Mouse (Mus musculus) lung, embryonic 15.5 days (tissue): ENCODE results near the gene Srd5a1. TPM values are rescaled to one million over a fixed set of nuclear protein-coding genes. Genes with fewer than 3 reads are reported as not detected.
"Not testable (repeated sequence)": the region's sequence is repeated elsewhere in the genome, so short reads cannot be mapped to it uniquely, and the experiment has no call there.

ENCODE experiments used
- ATAC-seq: fragments of 200-750 bp; cut with Nextera tagmentation; 2 replicates; pipeline ENCODE4 v1.8.0; 2017; ENCODE audit warnings: moderate number of reproducible peaks, borderline replicate concordance; ENCODE audit not compliant: low FRiP score, low TSS enrichment; ENCODE audit errors: extremely low read depth
- H3K27ac ChIP-seq: fragments of 300-500 bp; sonication (generic); 2 replicates; pipeline ENCODE4 v1.5.1; 2015; ENCODE audit warnings: moderate library complexity, mild to moderate bottlenecking, inconsistent platforms
- H3K27me3 ChIP-seq: fragments of 300-500 bp; sonication (generic); 2 replicates; pipeline ENCODE4 v1.6.1; 2015; ENCODE audit warnings: inconsistent platforms
- H3K36me3 ChIP-seq: fragments of 300-500 bp; sonication (generic); 2 replicates; pipeline ENCODE4 v1.6.1; 2015; ENCODE audit warnings: inconsistent platforms
- H3K4me1 ChIP-seq: fragments of 300-500 bp; sonication (generic); 2 replicates; pipeline ENCODE4 v1.6.1; 2015; ENCODE audit warnings: inconsistent platforms
- H3K4me2 ChIP-seq: fragments of 300-500 bp; sonication (generic); 2 replicates; pipeline ENCODE4 v1.6.1; 2015; ENCODE audit warnings: inconsistent platforms, mild to moderate bottlenecking, moderate library complexity
- H3K4me3 ChIP-seq: fragments of 300-500 bp; sonication (generic); 2 replicates; pipeline ENCODE4 v1.5.1; 2015; ENCODE audit warnings: mild to moderate bottlenecking, inconsistent platforms
- H3K9ac ChIP-seq: fragments of 300-500 bp; sonication (generic); 2 replicates; pipeline ENCODE4 v1.6.1; 2015; ENCODE audit warnings: inconsistent platforms
- H3K9me3 ChIP-seq: fragments of 300-500 bp; sonication (generic); 2 replicates; pipeline ENCODE4 v1.6.1; 2016; ENCODE audit warnings: inconsistent platforms
- WGBS: fragments of 180-500 bp; shearing (Covaris S2); methylation state at CpG from one replicate; pipeline ENCODE4 v1.1.7; 2015; 5-methylcytosine and 5-hydroxymethylcytosine counted together
- polyA plus RNA-seq: library from polyadenylated mRNA; unstranded; fragments of >200 nt; fragmentation: Nextera tagmentation; extraction: Ambion mirVana; gene quantifications from 2 replicates; pipeline ENCODE4 v1.2.1, GENCODE M21; 2015

Srd5a1 gene
- polyA plus RNA-seq, 1 experiment from 2014 or later = 29.9 TPM

GRCm38 (mm10) chr13:69592226-69592625 is 19.0 kb downstream of the Srd5a1 start:
- no peak overlapping the region for H3K4me3 ChIP-seq
- no peak for ATAC-seq
- no peaks in the 10 kb centered on the region for H3K4me1 ChIP-seq
- H3K27me3 ChIP-seq = no peaks in the 10 kb centered on the region
- no peaks in the 10 kb centered on the region for H3K9me3 ChIP-seq
- H3K27ac ChIP-seq = no peak overlapping the region
- H3K36me3 ChIP-seq = no peaks in the 10 kb centered on the region
- H3K4me2 ChIP-seq = no peak overlapping the region
- no peak overlapping the region for H3K9ac ChIP-seq
- WGBS = 80% methylated on average over 8 of the region's 8 CpGs

GRCm38 (mm10) chr13:69591338-69591737 is 19.9 kb downstream of the Srd5a1 start:
- Histone ChIP-seq H3K36me3 (no peaks in the 10 kb centered on the region), H3K4me2 (no peak overlapping the region), H3K4me3 (no peak overlapping the region), H3K9ac (no peak overlapping the region), H3K27me3 (no peaks in the 10 kb centered on the region), H3K4me1 (no peaks in the 10 kb centered on the region), H3K27ac (no peak overlapping the region), H3K9me3 (no peaks in the 10 kb centered on the region)
- 92% methylated on average over 5 of the region's 5 CpGs for WGBS
- no peak for ATAC-seq

GRCm38 (mm10) chr13:69588263-69588662 is 23.0 kb downstream of the Srd5a1 start:
- 34% methylated on average over 6 of the region's 6 CpGs for WGBS
- Histone ChIP-seq H3K36me3 (no peaks in the 10 kb centered on the region), H3K9ac (no peak overlapping the region), H3K4me2 (no peak overlapping the region), H3K4me3 (no peak overlapping the region), H3K27me3 (no peaks in the 10 kb centered on the region), H3K27ac (no peak overlapping the region), H3K9me3 (no peaks in the 10 kb centered on the region), H3K4me1 (no peaks in the 10 kb centered on the region)
- ATAC-seq = no peak

- H3K27ac ChIP-seq = no peak overlapping the region
- WGBS = 56% methylated on average over 3 of the region's 3 CpGs
- H3K4me3 ChIP-seq = no peak overlapping the region
Observed at GRCm38 (mm10) chr13:69587849-69588248, 23.4 kb downstream of the Srd5a1 start.

GRCm38 (mm10) chr13:69586337-69586736 is 24.9 kb downstream of the Srd5a1 start:
- Histone ChIP-seq H3K27me3 (no peaks in the 10 kb centered on the region), H3K4me2 (no peak overlapping the region), H3K9me3 (no peaks in the 10 kb centered on the region), H3K4me1 (no peaks in the 10 kb centered on the region), H3K9ac (no peak overlapping the region), H3K27ac (no peak overlapping the region), H3K36me3 (no peaks in the 10 kb centered on the region), H3K4me3 (no peak overlapping the region)
- WGBS = 69% methylated on average over 10 of the region's 10 CpGs
- ATAC-seq = no peak

More at GRCm38 (mm10) chr13:69587849-69588248, 23.4 kb downstream of the Srd5a1 start:
- Histone ChIP-seq H3K9ac (no peak overlapping the region), H3K4me1 (no peaks in the 10 kb centered on the region), H3K4me2 (no peak overlapping the region), H3K27me3 (no peaks in the 10 kb centered on the region), H3K36me3 (no peaks in the 10 kb centered on the region), H3K9me3 (no peaks in the 10 kb centered on the region)
- no peak for ATAC-seq

GRCm38 (mm10) chr13:69585828-69586227 is 25.4 kb downstream of the Srd5a1 start:
- WGBS = 47% methylated on average over 6 of the region's 6 CpGs
- no peak for ATAC-seq
- H3K9me3 ChIP-seq = no peaks in the 10 kb centered on the region

GRCm38 (mm10) chr13:69583591-69583990 is 27.7 kb downstream of the Srd5a1 start:
- Histone ChIP-seq H3K27ac (no peak overlapping the region), H3K4me1 (no peaks in the 10 kb centered on the region), H3K9me3 (no peaks in the 10 kb centered on the region), H3K27me3 (no peaks in the 10 kb centered on the region), H3K36me3 (no peaks in the 10 kb centered on the region), H3K4me3 (no peak overlapping the region), H3K4me2 (no peak overlapping the region), H3K9ac (no peak overlapping the region)
- no peak for ATAC-seq
- 84% methylated on average over 6 of the region's 6 CpGs for WGBS

More at GRCm38 (mm10) chr13:69585828-69586227, 25.4 kb downstream of the Srd5a1 start:
- Histone ChIP-seq H3K4me1 (no peaks in the 10 kb centered on the region), H3K36me3 (no peaks in the 10 kb centered on the region), H3K9ac (no peak overlapping the region), H3K4me2 (no peak overlapping the region), H3K27me3 (no peaks in the 10 kb centered on the region), H3K4me3 (no peak overlapping the region), H3K27ac (no peak overlapping the region)

- WGBS = 77% methylated on average over 6 of the region's 6 CpGs
- ATAC-seq = no peak
Observed at GRCm38 (mm10) chr13:69582411-69582810, 28.8 kb downstream of the Srd5a1 start.

GRCm38 (mm10) chr13:69577181-69577834 is 33.9 kb downstream of the Srd5a1 start:
- H3K27me3 ChIP-seq = no peaks in the 10 kb centered on the region
- no peak overlapping the region for H3K9ac ChIP-seq
- no peak for ATAC-seq
- H3K27ac ChIP-seq = no peak overlapping the region
- H3K36me3 ChIP-seq = no peaks in the 10 kb centered on the region
- H3K9me3 ChIP-seq = no peaks in the 10 kb centered on the region
- H3K4me1 ChIP-seq = no peaks in the 10 kb centered on the region
- H3K4me3 ChIP-seq = no peak overlapping the region
- no peak overlapping the region for H3K4me2 ChIP-seq
- 87% methylated on average over 16 of the region's 16 CpGs for WGBS

More at GRCm38 (mm10) chr13:69582411-69582810, 28.8 kb downstream of the Srd5a1 start:
- H3K9ac ChIP-seq = no peak overlapping the region
- H3K4me2 ChIP-seq = no peak overlapping the region
- H3K36me3 ChIP-seq = no peaks in the 10 kb centered on the region
- no peak overlapping the region for H3K27ac ChIP-seq
- no peaks in the 10 kb centered on the region for H3K9me3 ChIP-seq
- no peaks in the 10 kb centered on the region for H3K4me1 ChIP-seq
- no peaks in the 10 kb centered on the region for H3K27me3 ChIP-seq
- H3K4me3 ChIP-seq = no peak overlapping the region

GRCm38 (mm10) chr13:69576676-69577075 is 34.6 kb downstream of the Srd5a1 start:
- Histone ChIP-seq H3K4me1 (no peaks in the 10 kb centered on the region), H3K4me2 (no peak overlapping the region), H3K27me3 (no peaks in the 10 kb centered on the region), H3K27ac (no peak overlapping the region), H3K9ac (no peak overlapping the region), H3K9me3 (no peaks in the 10 kb centered on the region), H3K36me3 (no peaks in the 10 kb centered on the region), H3K4me3 (no peak overlapping the region)
- WGBS = 58% methylated on average over 11 of the region's 11 CpGs
- ATAC-seq = no peak

GRCm38 (mm10) chr13:69572594-69572993 is 38.6 kb downstream of the Srd5a1 start:
- Histone ChIP-seq H3K4me2 (no peak overlapping the region), H3K27me3 (no peaks in the 10 kb centered on the region), H3K36me3 (no peaks in the 10 kb centered on the region), H3K27ac (no peak overlapping the region), H3K9me3 (no peaks in the 10 kb centered on the region), H3K9ac (no peak overlapping the region), H3K4me1 (no peaks in the 10 kb centered on the region), H3K4me3 (no peak overlapping the region)
- 89% methylated on average over 3 of the region's 3 CpGs for WGBS
- no peak for ATAC-seq

- 77% methylated on average over 9 of the region's 9 CpGs for WGBS
- H3K4me2 ChIP-seq = no peak overlapping the region
- no peak overlapping the region for H3K9ac ChIP-seq
- H3K4me1 ChIP-seq = no peaks in the 10 kb centered on the region
- ATAC-seq = no peak
- H3K4me3 ChIP-seq = no peak overlapping the region
- no peak overlapping the region for H3K27ac ChIP-seq
- no peaks in the 10 kb centered on the region for H3K9me3 ChIP-seq
- no peaks in the 10 kb centered on the region for H3K27me3 ChIP-seq
- no peaks in the 10 kb centered on the region for H3K36me3 ChIP-seq
Observed at GRCm38 (mm10) chr13:69569201-69569600, 42.0 kb downstream of the Srd5a1 start.

GRCm38 (mm10) chr13:69565401-69565800 is 45.8 kb downstream of the Srd5a1 start:
- not testable (repeated sequence) for H3K36me3 ChIP-seq, H3K9ac ChIP-seq, H3K27me3 ChIP-seq, H3K4me2 ChIP-seq, H3K4me3 ChIP-seq, ATAC-seq, H3K4me1 ChIP-seq, H3K27ac ChIP-seq, H3K9me3 ChIP-seq
- WGBS = 88% methylated on average over 4 of the region's 4 CpGs
